Mouse (Mus musculus) heart, embryonic 14.5 days (tissue): ENCODE measurements around the gene Ubac1. TPM values are rescaled to one million over a fixed set of nuclear protein-coding genes. Genes with fewer than 3 reads are reported as not detected.

Source experiments
- ATAC-seq: fragments of 200-750 bp; cut with Nextera tagmentation; 2 replicates; pipeline ENCODE4 v1.8.0; 2017; ENCODE audit warnings: low read depth, moderate TSS enrichment; ENCODE audit not compliant: insufficient number of reproducible peaks, insufficient read depth, low FRiP score
- H3K27ac ChIP-seq, 2 experiments: fragments of 200-500 bp in 1 of 2; fragments of 300-500 bp in 1 of 2; sonication (generic) in 1 of 2; replicated peaks in 1 of 2; 2 replicates each; pipeline ENCODE4 v1.5.1; 2012 to 2014; ENCODE audit warnings: low read depth in 2 of 2, low read length in 2 of 2, control low read depth in 1 of 2, mild to moderate bottlenecking in 1 of 2, mixed read lengths in 1 of 2; ENCODE audit not compliant: control insufficient read depth in 1 of 2, insufficient read depth in 1 of 2
- H3K27me3 ChIP-seq: fragments of 300-500 bp; sonication (generic); 2 replicates; pipeline ENCODE4 v1.6.1; 2014; ENCODE audit warnings: mild to moderate bottlenecking, low read length, control low read depth; ENCODE audit not compliant: control insufficient read depth, insufficient read depth
- H3K36me3 ChIP-seq: fragments of 300-500 bp; sonication (generic); 2 replicates; pipeline ENCODE4 v1.6.1; 2014; ENCODE audit warnings: mild to moderate bottlenecking, control low read depth, low read length, mixed read lengths; ENCODE audit not compliant: control insufficient read depth, insufficient read depth
- H3K4me1 ChIP-seq, 2 experiments: fragments of 200-500 bp in 1 of 2; fragments of 300-500 bp in 1 of 2; sonication (generic) in 1 of 2; 2 replicates each; pipeline ENCODE4 v1.6.1; 2012 to 2014; ENCODE audit warnings: low read length in 2 of 2, control low read depth in 1 of 2, mixed read lengths in 1 of 2; ENCODE audit not compliant: control insufficient read depth in 2 of 2, insufficient read depth in 2 of 2
- H3K4me2 ChIP-seq: fragments of 300-500 bp; sonication (generic); 2 replicates; pipeline ENCODE4 v1.6.1; 2014; ENCODE audit warnings: mild to moderate bottlenecking, low read length
- H3K4me3 ChIP-seq, 2 experiments: fragments of 200-500 bp in 1 of 2; fragments of 300-500 bp in 1 of 2; sonication (generic) in 1 of 2; 2 replicates each; pipeline ENCODE4 v1.5.1; 2012 to 2014; ENCODE audit warnings: low read length in 2 of 2, mild to moderate bottlenecking in 2 of 2, control low read depth in 1 of 2, low read depth in 1 of 2, moderate library complexity in 1 of 2; ENCODE audit not compliant: control insufficient read depth in 1 of 2, insufficient read depth in 1 of 2
- H3K9ac ChIP-seq: fragments of 300-500 bp; sonication (generic); 2 replicates; pipeline ENCODE4 v1.6.1; 2014; ENCODE audit warnings: mild to moderate bottlenecking, low read length
- H3K9me3 ChIP-seq: fragments of 300-500 bp; sonication (generic); 2 replicates; pipeline ENCODE4 v1.6.1; 2016; ENCODE audit warnings: low read length, control low read depth; ENCODE audit not compliant: control insufficient read depth
- WGBS: fragments of 180-500 bp; shearing (Covaris S2); extraction: QIAGEN DNeasy Blood & Tissue Kit; methylation state at CpG from one replicate; pipeline ENCODE4 v1.1.7; 2014; 5-methylcytosine and 5-hydroxymethylcytosine counted together
- polyA plus RNA-seq: library from polyadenylated mRNA; unstranded; fragments of >200 nt; fragmentation: Nextera tagmentation; extraction: Ambion mirVana; gene quantifications from 2 replicates; pipeline ENCODE4 v1.2.1, GENCODE M21; 2014

The Ubac1 gene
- polyA plus RNA-seq, 1 experiment from 2014 or later: 113 TPM

- Histone ChIP-seq H3K9me3 (no peaks in the 10 kb centered on the region), H3K36me3 (peaks cover 5% of the 10 kb centered on the region; the same call in 1 of the 2 replicates), H3K27ac (no peak overlapping the region), H3K4me1 (peaks cover 0 to 3% of the 10 kb centered on the region in 2 experiments; a peak in 2 of 4 replicates), H3K4me2 (no peak overlapping the region), H3K4me3 (no peak overlapping the region), H3K27me3 (no peaks in the 10 kb centered on the region), H3K9ac (no peak overlapping the region)
- no peak for ATAC-seq
- 85% methylated on average over 7 of the region's 7 CpGs for WGBS
These were observed 35.5 kb upstream of the Ubac1 start for GRCm38 (mm10) chr2:26057053-26057452.

- no peak overlapping the region for H3K4me2 ChIP-seq
- no peak overlapping the region for H3K27ac ChIP-seq
- no peaks in the 10 kb centered on the region for H3K27me3 ChIP-seq
- WGBS: 68% methylated on average over 5 of the region's 5 CpGs
- H3K4me3 ChIP-seq: no peak overlapping the region
- no peak overlapping the region for H3K9ac ChIP-seq
- H3K9me3 ChIP-seq: no peaks in the 10 kb centered on the region
- ATAC-seq: no peak
- peaks cover 5% of the 10 kb centered on the region; the same call in 1 of the 2 replicates for H3K36me3 ChIP-seq
- peaks cover 0 to 3% of the 10 kb centered on the region in 2 experiments; a peak in 2 of 4 replicates for H3K4me1 ChIP-seq
These were observed 34.7 kb upstream of the Ubac1 start for GRCm38 (mm10) chr2:26056226-26056625.

- no peak overlapping the region for H3K27ac ChIP-seq
- H3K4me2 ChIP-seq: no peak overlapping the region
- H3K36me3 ChIP-seq: peaks cover 5% of the 10 kb centered on the region; the same call in 1 of the 2 replicates
- no peaks in the 10 kb centered on the region for H3K9me3 ChIP-seq
- H3K27me3 ChIP-seq: no peaks in the 10 kb centered on the region
- peaks cover 0 to 3% of the 10 kb centered on the region in 2 experiments; a peak in 2 of 4 replicates for H3K4me1 ChIP-seq
- no peak overlapping the region for H3K9ac ChIP-seq
- 63% methylated on average over 2 of the region's 2 CpGs for WGBS
- H3K4me3 ChIP-seq: no peak overlapping the region
- ATAC-seq: no peak
These were observed 34.2 kb upstream of the Ubac1 start for GRCm38 (mm10) chr2:26055747-26056102.

GRCm38 (mm10) chr2:26055046-26055746, 33.6 kb upstream of the Ubac1 start:
- WGBS: 39% methylated on average over 8 of the region's 8 CpGs
- H3K36me3 ChIP-seq: peaks cover 5% of the 10 kb centered on the region; the same call in 1 of the 2 replicates
- no peak overlapping the region for H3K4me2 ChIP-seq
- no peak overlapping the region for H3K4me3 ChIP-seq
- no peak overlapping the region for H3K27ac ChIP-seq
- peaks cover 0 to 3% of the 10 kb centered on the region in 2 experiments; a peak in 2 of 4 replicates for H3K4me1 ChIP-seq
- no peak overlapping the region for H3K9ac ChIP-seq
- ATAC-seq: peak; percentile 44; the same call in 1 of the 2 replicates
- no peaks in the 10 kb centered on the region for H3K9me3 ChIP-seq
- H3K27me3 ChIP-seq: no peaks in the 10 kb centered on the region

GRCm38 (mm10) chr2:26052806-26053205, 31.3 kb upstream of the Ubac1 start:
- Histone ChIP-seq H3K9ac (no peak overlapping the region), H3K36me3 (no peaks in the 10 kb centered on the region), H3K4me2 (no peak overlapping the region), H3K9me3 (no peaks in the 10 kb centered on the region), H3K27me3 (peaks cover 2% of the 10 kb centered on the region), H3K4me1 (peaks cover 0 to 3% of the 10 kb centered on the region in 2 experiments; a peak in 2 of 4 replicates), H3K4me3 (no peak overlapping the region), H3K27ac (no peak overlapping the region)
- no peak for ATAC-seq
- WGBS: 25% methylated on average over 4 of the region's 4 CpGs

- peaks cover 5% of the 10 kb centered on the region for H3K27me3 ChIP-seq
- ATAC-seq: no peak
- H3K9ac ChIP-seq: no peak overlapping the region
- peaks cover 0 to 3% of the 10 kb centered on the region in 2 experiments; a peak in 2 of 4 replicates for H3K4me1 ChIP-seq
- no peak overlapping the region for H3K4me2 ChIP-seq
- H3K27ac ChIP-seq: no peak overlapping the region
- 47% methylated on average over 5 of the region's 5 CpGs for WGBS
- no peak overlapping the region for H3K4me3 ChIP-seq
- no peaks in the 10 kb centered on the region for H3K9me3 ChIP-seq
- no peaks in the 10 kb centered on the region for H3K36me3 ChIP-seq
These were observed 27.3 kb upstream of the Ubac1 start for GRCm38 (mm10) chr2:26048816-26049215.

- no peak overlapping the region for H3K27ac ChIP-seq
- no peak overlapping the region for H3K4me3 ChIP-seq
- no peak for ATAC-seq
- peaks cover 5% of the 10 kb centered on the region for H3K27me3 ChIP-seq
- no peak overlapping the region for H3K9ac ChIP-seq
- H3K36me3 ChIP-seq: no peaks in the 10 kb centered on the region
- H3K4me2 ChIP-seq: no peak overlapping the region
- H3K4me1 ChIP-seq: peaks cover 8% of the 10 kb centered on the region in 2 experiments; a peak in 3 of 4 replicates
- 79% methylated on average over 9 of the region's 9 CpGs for WGBS
- no peaks in the 10 kb centered on the region for H3K9me3 ChIP-seq
These were observed 22.7 kb upstream of the Ubac1 start for GRCm38 (mm10) chr2:26044216-26044615.
